Mouse (Mus musculus): ENCODE measurements around the gene Efcab11. TPM values are rescaled to one million over a fixed set of nuclear protein-coding genes. Genes with fewer than 3 reads are reported as not detected.
A peak's percentile ranks its signal among the peaks of the same experiment; 100 is the strongest.

Efcab11 gene
- total RNA-seq (2021) = 1 to 10 TPM; 1.5 to 1.6 TPM

GRCm38 (mm10) chr12:99884269-99885261 lies at the start of gene Efcab11, which contains the start of gene Tdp1:
Gene Efcab11 (minus strand): TSS chr12:99884439.
Gene Tdp1 (plus strand): TSS chr12:99884517.
- intact Hi-C loops (cut with DNase I) = loop anchor here (5.0 kb wide), 1 partner anchor 322 kb away; the partner anchor contains the start of gene Foxn3

GRCm38 (mm10) chr12:99933630-99934029 lies 49.4 kb upstream of the Efcab11 start:
- no peak for DNase-seq
- intact Hi-C loops (cut with DNase I) = no loop called here

More at GRCm38 (mm10) chr12:99884269-99885261, at the start of gene Efcab11, which contains the start of gene Tdp1:
- peak; percentile 95 for DNase-seq

- intact Hi-C loops (cut with DNase I) = no loop called here
- no peak for DNase-seq
Observed at GRCm38 (mm10) chr12:99932245-99932644, 48.0 kb upstream of the Efcab11 start.

- DNase-seq = no peak
- intact Hi-C loops (cut with DNase I) = no loop called here
Observed at GRCm38 (mm10) chr12:99929160-99929559, 44.9 kb upstream of the Efcab11 start.

GRCm38 (mm10) chr12:99928311-99928710 lies 44.1 kb upstream of the Efcab11 start:
- no peak for DNase-seq
- intact Hi-C loops (cut with DNase I) = no loop called here

- no peak for DNase-seq
- intact Hi-C loops (cut with DNase I) = no loop called here
Observed at GRCm38 (mm10) chr12:99923703-99924102, 39.5 kb upstream of the Efcab11 start.

- intact Hi-C loops (cut with DNase I) = no loop called here
- DNase-seq = no peak
Observed at GRCm38 (mm10) chr12:99923131-99923606, 38.9 kb upstream of the Efcab11 start.

- DNase-seq = no peak
- intact Hi-C loops (cut with DNase I) = no loop called here
Observed at GRCm38 (mm10) chr12:99921045-99921444, 36.8 kb upstream of the Efcab11 start.

GRCm38 (mm10) chr12:99919636-99920035 lies 35.4 kb upstream of the Efcab11 start:
- intact Hi-C loops (cut with DNase I) = no loop called here
- no peak for DNase-seq

- intact Hi-C loops (cut with DNase I) = no loop called here
- DNase-seq = peak; percentile 22 to 30
Observed at GRCm38 (mm10) chr12:99917800-99918427, 33.7 kb upstream of the Efcab11 start.

- no peak for DNase-seq
- intact Hi-C loops (cut with DNase I) = no loop called here
Observed at GRCm38 (mm10) chr12:99911466-99911865, 27.2 kb upstream of the Efcab11 start.

- intact Hi-C loops (cut with DNase I) = loop anchor here (5.0 kb wide), 1 partner anchor 58 kb away; the partner anchor contains the start of gene Kcnk13
- no peak for DNase-seq
Observed at GRCm38 (mm10) chr12:99904537-99904936, 20.3 kb upstream of the Efcab11 start.

- DNase-seq = peak; percentile 44 to 59
- intact Hi-C loops (cut with DNase I) = loop anchor here (5.0 kb wide), 1 partner anchor 59 kb away; the partner anchor contains the start of gene Kcnk13
Observed at GRCm38 (mm10) chr12:99902867-99903370, 18.7 kb upstream of the Efcab11 start.

GRCm38 (mm10) chr12:99901973-99902866 lies 18.0 kb upstream of the Efcab11 start:
- intact Hi-C loops (cut with DNase I) = loop anchor here (2.0 to 5.0 kb wide), 2 partner anchors 60 to 205 kb away; partner anchors contain the start of gene Kcnk13
- peak; percentile 76 for DNase-seq

GRCm38 (mm10) chr12:99899991-99900390 lies 15.8 kb upstream of the Efcab11 start:
- intact Hi-C loops (cut with DNase I) = loop anchor here (2.0 to 5.0 kb wide), 2 partner anchors 62 to 207 kb away; partner anchors contain the start of gene Kcnk13
- DNase-seq = no peak

GRCm38 (mm10) chr12:99898248-99898870 lies 14.1 kb upstream of the Efcab11 start:
- intact Hi-C loops (cut with DNase I) = no loop called here
- no peak for DNase-seq

GRCm38 (mm10) chr12:99897846-99898245 lies 13.6 kb upstream of the Efcab11 start:
- no peak for DNase-seq
- intact Hi-C loops (cut with DNase I) = no loop called here

- intact Hi-C loops (cut with DNase I) = no loop called here
- DNase-seq = no peak
Observed at GRCm38 (mm10) chr12:99885282-99885901, 1.2 kb upstream of the Efcab11 start.

- intact Hi-C loops (cut with DNase I) = loop anchor here (5.0 kb wide), 1 partner anchor 321 kb away; the partner anchor contains the start of gene Foxn3
- peak in 1 of 2 experiments; percentile 48 for DNase-seq
Observed at GRCm38 (mm10) chr12:99883713-99884105, 530 bp downstream of the Efcab11 start.

All from heart, postnatal 10 days (tissue).